Mouse (Mus musculus): ENCODE data around the gene Itgb1bp1. TPM values are rescaled to one million over a fixed set of nuclear protein-coding genes. Genes with fewer than 3 reads are reported as not detected.

Itgb1bp1 gene
- polyA plus RNA-seq, 1 experiment, result 26.8 TPM

- TF ChIP-seq GATA1 (IDR thresholded peaks at IDR 0.05; ENCODE audit: low read length), result no peak
Measured at GRCm38 (mm10) chr12:21229076-21229918, 56.8 kb downstream of the Itgb1bp1 start.

GRCm38 (mm10) chr12:21228650-21229049 is 57.4 kb downstream of the Itgb1bp1 start:
- no peak for TF ChIP-seq GATA1 (IDR thresholded peaks at IDR 0.05; ENCODE audit: low read length)

GRCm38 (mm10) chr12:21227076-21227980 is 58.8 kb downstream of the Itgb1bp1 start:
- TF ChIP-seq GATA1 (IDR thresholded peaks at IDR 0.05; ENCODE audit: low read length), result no peak

DNA sequence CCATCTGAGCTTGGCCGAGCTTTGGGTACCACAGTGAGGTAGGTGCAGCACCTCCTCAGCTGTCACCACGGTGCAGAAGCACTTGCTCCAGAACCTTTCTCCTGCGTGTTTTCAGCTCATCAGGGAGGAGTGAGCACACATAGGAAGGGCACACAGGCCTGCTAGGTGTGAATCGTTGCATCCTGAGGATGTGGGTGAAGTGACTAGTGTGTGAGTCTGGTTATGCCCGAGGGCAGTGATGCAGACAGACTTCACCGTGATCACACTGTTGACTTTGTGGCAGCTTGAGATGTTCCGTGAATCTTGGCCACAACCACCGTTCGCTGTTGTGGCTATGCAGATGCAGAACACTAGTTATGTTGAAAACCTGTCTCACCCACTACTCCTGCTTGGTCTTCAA is 59.8 kb downstream of the Itgb1bp1 start:
- no peak for TF ChIP-seq GATA1 (IDR thresholded peaks at IDR 0.05; ENCODE audit: low read length)

- TF ChIP-seq GATA1 (IDR thresholded peaks at IDR 0.05; ENCODE audit: low read length), result no peak
Measured at GRCm38 (mm10) chr12:21225358-21225757, 60.7 kb downstream of the Itgb1bp1 start.

DNA sequence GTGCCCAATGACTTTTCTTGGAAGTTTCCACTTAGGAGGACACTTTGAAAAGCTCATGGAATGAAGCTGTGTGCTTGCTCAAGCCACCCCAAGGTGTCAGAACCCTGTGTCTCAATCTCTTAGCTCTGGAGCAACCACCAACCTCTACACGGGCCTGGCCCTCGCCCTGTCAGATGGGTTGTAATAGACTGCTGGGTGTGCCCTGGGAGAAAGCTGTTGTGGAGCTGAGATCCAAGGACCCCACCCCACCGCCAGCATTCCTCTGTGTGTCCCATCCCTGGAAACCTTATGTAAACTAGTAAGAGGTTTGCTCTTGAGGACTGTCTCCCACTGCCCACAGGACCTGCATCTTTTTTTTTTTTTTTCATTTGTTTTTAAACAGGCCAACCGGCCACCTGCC is 62.2 kb downstream of the Itgb1bp1 start:
- no peak for TF ChIP-seq GATA1 (IDR thresholded peaks at IDR 0.05; ENCODE audit: low read length)

GRCm38 (mm10) chr12:21220596-21220995 is 65.5 kb downstream of the Itgb1bp1 start:
- TF ChIP-seq GATA1 (IDR thresholded peaks at IDR 0.05; ENCODE audit: low read length), result no peak

DNA sequence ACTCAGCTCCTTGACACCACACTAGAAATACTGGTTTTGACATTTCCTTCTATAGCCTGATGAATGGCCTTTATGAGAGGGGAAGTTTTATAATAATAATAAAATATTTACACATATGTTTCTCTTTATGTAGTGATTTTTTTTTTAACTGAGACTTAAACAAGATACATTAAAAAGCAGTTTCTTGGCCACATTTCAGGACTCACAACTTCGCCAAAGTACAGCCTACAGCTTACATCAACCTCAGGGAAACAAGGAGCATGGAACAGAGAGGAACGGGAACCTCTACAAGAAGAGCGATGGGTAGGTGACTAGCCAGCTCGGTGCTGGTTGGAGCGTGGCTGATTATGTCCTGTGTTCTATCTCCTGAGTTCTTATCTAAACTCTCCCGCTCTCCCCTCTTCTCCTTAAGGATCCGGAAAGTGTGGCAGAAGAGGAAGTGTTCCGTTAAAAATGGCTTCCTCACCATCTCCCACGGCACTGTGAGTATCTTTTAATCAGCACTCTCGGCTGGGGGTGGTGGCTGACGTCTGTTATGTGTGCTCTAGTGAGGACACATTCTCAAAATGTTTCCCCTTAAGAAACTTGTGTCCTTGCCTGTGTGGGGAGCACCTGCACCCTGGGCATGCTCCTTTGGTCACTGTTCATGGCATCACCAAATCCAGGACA is 68.2 kb downstream of the Itgb1bp1 start:
- no peak for TF ChIP-seq GATA1 (IDR thresholded peaks at IDR 0.05; ENCODE audit: low read length)

GRCm38 (mm10) chr12:21214551-21215165 is 71.4 kb downstream of the Itgb1bp1 start:
- no peak for TF ChIP-seq GATA1 (IDR thresholded peaks at IDR 0.05; ENCODE audit: low read length)

- TF ChIP-seq GATA1 (IDR thresholded peaks at IDR 0.05; ENCODE audit: low read length), result no peak
Measured at GRCm38 (mm10) chr12:21212876-21213275, 73.2 kb downstream of the Itgb1bp1 start.

- TF ChIP-seq GATA1 (IDR thresholded peaks at IDR 0.05; ENCODE audit: low read length), result no peak
Measured at GRCm38 (mm10) chr12:21209273-21209672, 76.8 kb downstream of the Itgb1bp1 start.

DNA sequence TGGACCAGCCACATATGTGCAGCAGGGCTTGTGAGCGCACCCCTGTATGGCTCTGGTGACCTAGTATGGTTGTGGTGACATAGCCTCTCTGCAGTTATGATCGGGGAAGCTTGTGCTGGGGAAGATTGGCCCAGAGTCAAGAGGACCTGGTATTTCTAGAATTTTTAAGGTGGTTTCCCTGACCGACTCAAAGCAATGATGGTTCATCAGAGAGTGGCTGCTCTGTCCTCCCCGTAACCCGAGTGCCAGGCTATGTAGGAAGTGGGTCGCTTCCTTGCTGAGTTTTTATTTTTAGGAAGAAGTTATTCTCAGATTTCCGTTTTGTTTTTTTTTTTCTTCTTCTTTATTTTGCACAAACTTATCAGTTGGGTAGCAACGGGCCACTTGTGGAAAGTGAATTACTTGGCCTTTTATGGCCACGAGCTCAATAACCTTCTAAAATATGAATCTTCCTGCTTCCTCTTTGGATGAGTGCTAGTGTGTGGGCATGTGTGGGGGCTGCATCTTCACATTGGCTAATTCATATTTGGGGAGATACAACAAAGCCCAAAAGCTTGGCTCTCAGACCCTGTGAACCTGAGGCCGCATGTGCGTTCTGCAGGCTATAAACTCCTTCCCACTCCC is 77.8 kb downstream of the Itgb1bp1 start:
- TF ChIP-seq GATA1 (IDR thresholded peaks at IDR 0.05; ENCODE audit: low read length), result no peak

GRCm38 (mm10) chr12:21207422-21207821 is 78.7 kb downstream of the Itgb1bp1 start:
- TF ChIP-seq GATA1 (IDR thresholded peaks at IDR 0.05; ENCODE audit: low read length), result no peak

DNA sequence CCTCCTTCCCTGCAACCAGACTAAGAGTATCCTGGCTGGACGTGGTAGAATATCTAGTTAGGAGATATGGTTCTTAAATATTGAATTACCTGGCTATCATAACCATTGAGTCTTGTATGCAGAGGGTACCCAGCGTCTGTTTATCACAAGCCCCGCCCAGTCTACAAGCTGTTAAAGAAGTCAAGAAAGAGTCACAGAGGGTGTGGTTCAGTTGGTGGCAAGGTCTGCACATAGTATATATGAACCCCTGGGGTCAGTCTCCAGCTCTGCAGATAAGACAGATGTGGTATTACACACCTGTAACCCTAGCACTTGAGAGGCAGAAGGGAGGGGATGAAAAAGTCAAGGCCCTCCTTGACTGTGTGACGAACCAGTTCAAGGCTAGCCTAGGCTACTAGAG is 80.3 kb downstream of the Itgb1bp1 start:
- no peak for TF ChIP-seq GATA1 (IDR thresholded peaks at IDR 0.05; ENCODE audit: low read length)
